Mouse (Mus musculus) adipocyte (in vitro differentiated cells): Measurements from ENCODE around the gene Ptpn9.

Source experiments
- DNase-seq: peaks from one replicate; pipeline ENCODE4 v3.0.0-alpha.2; 2016; ENCODE audit warnings: low spot score

Ptpn9 gene

GRCm38 (mm10) chr9:57014766-57015165, 20.0 kb downstream of the Ptpn9 start:
- DNase-seq, result peak; percentile 67

- peak; percentile 25 for DNase-seq
These were observed 22.9 kb downstream of the Ptpn9 start for GRCm38 (mm10) chr9:57017631-57018030.

GRCm38 (mm10) chr9:57031756-57032155, 37.0 kb downstream of the Ptpn9 start:
- no peak for DNase-seq

DNA sequence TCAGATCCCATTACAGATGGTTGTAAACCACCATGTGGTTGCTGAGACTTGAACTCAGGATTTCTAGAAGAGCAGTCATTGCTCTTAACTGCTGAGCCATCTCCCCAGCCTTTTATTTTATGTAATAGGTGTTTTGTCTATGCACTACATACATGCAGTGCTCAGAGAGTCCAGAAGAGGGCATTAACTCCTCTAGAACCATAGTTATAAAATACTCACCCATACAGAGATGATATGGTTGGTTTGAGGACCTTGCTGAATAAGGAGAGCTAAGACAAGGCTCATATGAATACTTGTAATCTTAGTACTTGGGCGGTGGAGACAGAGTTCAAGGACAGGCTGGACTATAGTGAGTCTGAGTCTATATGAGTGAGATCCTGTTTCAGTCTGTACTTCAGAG, 61.5 kb downstream of the Ptpn9 start:
- peak; percentile 69 for DNase-seq

DNA sequence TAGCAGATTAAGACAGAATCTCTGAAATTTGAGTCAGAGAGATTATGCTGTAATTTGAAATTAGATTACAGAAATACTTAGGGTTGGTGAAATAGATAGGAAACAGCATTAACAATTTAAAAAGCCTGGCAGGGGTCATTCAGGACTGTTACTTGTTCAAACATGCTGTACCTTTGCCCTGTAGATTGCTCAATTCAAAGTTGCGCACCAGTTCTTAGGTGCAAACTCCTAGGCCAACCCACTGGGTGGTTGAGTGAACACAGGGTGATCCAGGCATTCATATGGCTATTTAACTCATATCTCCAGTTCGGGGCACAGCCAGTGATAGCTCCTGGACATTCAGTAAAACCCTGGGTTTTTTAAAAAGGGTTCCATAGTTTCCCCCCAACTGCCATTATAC, 69.4 kb downstream of the Ptpn9 start:
- no peak for DNase-seq

DNA sequence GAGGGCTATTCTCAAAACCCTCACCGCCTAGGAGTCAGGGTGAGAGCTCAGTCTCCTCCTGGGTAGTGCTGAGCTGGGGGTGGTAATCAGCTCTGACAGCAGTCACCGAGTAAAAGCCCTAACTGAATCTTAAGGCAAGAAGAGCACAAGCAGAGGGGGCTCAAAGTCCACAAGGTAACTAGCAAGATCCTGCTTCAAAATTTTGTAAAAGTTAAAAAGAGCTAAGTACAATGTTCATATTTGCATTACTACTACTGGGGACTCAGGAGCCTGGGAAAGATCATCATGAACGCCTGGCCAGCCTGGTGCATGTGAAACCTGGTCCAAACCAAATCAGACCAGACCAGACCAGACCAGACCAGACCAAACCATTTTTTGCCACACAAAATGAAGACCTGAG, 73.5 kb downstream of the Ptpn9 start:
- no peak for DNase-seq

DNA sequence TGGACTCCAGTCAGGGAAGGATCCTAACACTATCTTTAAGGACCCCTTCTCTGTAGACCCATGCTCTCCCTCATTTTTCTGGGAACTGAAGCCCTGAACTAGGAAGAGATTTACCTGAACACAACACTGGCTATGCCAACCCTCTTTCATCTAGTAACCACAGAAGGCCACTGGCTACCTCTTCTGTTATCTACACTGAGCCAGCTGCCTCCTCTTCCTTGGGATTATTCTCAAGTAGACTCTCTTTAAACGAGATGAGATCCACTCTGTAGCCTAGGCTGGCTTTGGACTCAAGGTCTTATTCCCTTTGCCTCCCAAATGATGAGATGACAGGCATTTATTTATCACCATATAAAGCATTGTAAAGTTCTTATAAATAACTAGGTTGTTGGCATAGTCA, 75.5 kb downstream of the Ptpn9 start:
- DNase-seq, result no peak

DNA sequence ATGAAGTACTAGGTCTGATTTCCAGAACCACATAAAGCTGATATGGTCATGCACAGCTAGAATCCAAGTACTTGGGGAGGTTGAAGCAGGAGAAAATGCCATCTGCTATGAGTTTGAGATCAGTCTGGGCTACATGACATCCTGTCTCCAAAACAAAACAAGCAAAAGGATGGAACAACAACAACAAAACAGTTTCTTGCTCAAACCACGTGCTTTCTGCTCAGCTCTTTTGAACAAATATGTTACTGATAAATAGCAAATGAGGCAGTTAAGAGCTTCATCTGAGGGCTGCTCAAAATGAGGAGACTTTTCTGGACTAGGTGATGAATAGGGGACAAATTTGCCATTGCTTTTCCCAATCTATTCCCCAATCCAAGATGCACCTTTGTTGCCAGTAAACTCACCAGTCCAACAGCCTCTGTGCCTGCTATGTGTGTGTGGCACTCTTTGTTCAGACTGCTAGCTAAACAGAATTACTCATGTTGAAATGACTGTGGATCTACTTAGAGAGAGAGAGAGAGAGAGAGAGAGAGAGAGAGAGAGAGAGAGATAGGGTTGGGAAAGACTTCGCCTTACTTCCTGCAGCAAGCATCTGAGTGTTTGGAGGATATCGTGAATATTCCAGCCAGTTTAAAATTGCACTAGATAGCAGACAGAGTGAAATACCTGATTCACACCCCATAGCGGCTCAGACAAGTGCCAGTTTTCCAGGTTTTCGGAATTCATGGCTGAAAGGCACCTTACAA, 76.2 kb downstream of the Ptpn9 start:
- DNase-seq, result no peak

DNA sequence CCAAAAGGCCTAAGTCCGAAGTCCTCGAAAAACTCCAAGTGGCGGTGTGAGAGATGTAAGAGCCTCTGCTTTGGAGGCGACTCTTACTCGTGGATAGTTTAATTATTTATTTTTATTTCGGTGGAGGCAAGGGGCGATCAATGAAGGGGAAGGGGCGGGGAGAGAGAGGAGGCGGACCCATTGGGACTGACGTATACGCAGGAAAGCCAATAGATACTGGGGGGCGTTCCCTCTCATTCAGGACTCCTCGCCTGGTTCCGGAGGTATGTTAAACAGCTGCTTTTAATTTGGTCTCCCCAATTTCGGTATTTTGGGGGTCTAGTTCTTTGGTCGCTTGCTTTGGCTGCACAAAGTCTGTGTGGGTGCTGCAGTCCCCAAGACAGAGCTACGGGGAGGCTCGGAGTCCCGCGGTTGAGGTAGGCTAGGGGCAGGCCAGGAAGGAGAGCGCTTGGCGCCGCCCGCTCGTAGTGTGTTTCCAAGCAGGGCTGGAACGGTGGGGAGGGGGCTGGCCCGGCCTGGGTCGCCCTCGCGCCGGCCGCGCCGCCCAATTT, 77.2 kb downstream of the Ptpn9 start, which contains the start of gene Sin3a:
Gene Sin3a, plus strand, starts transcription at position 240 of the 551 bp plus-strand sequence.
- DNase-seq, result peak; percentile 85

- no peak for DNase-seq
These were observed 77.8 kb downstream of the Ptpn9 start for GRCm38 (mm10) chr9:57072526-57072988.

DNA sequence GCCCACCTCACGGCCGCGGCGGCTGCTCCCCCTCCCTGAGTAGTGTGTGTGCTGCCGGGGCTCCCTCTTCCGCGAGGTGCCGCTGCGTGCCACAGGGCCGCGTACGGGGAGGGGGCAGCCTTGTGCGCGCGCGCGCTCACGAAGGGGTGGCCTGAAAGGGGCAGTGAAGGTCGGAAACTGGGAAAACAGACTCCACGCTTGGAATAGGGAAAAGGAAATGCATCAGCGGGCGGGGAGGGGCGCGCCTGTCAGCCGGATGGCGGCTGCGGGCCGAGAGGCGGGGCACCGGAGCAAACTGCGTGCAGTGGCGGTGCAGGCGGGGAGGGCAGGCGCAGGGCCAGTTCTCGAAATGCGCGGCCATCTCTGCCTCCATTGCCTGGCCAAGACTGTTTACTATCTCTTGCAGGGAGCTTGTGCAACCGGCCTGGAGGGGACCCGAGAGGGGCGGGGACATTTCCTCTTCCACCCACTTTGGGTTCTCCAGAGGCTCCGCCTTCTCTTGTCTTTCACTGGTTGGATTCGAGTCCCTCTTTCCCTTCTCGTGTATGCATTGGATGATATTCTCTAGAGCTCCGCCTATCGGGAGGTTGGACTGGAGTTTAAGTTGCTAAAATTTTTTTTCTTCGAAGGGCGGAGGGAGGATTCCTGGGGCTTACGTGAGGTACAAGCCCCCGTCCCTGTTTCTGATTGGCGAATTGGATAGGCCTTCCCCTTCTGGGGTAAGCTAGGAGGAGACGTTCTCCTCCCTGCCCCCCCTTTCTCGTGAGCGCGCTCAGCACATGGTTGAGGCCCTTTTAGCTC, 78.5 kb downstream of the Ptpn9 start:
- peak; percentile 100 for DNase-seq

GRCm38 (mm10) chr9:57073790-57074094, 79.0 kb downstream of the Ptpn9 start:
- no peak for DNase-seq

GRCm38 (mm10) chr9:57074171-57074821, 79.6 kb downstream of the Ptpn9 start:
- DNase-seq, result peak; percentile 57

DNA sequence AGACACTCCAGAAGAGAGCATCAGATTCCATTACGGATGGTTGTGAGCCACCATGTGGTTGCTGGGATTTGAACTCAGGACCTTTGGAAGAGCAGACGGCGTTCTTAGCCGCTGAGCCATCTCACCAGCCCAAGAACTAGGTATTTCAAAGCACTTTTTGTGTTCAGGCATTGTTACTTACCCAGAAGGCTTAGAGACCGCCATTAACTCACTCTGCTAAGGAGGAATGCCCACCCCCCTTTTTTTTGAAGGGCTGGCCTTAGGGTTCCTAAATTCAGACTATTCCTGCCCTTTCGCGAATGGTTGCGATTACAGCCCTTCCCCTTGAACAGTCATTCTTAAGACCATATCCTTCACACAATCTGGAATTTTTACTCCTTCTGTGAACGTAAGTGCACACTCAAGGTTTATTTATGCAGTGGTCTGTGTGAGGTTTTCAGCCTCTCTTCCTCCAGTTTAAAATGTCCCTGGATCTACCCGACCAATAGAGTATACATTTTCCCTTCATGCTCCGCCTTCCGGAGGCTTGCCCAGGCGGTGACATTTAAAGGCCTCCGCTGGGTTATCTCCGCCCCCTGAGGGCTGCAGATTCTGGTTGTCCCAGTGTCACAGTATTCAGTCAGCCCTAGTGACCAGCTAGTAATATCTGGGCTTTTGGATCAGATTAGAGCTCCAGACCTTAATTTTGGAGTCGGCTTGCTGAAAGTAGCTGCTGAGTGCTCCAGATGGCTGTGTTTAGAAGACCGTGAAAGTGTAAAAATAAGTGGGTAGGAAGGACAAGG, 80.3 kb downstream of the Ptpn9 start:
- DNase-seq, result peak; percentile 90

DNA sequence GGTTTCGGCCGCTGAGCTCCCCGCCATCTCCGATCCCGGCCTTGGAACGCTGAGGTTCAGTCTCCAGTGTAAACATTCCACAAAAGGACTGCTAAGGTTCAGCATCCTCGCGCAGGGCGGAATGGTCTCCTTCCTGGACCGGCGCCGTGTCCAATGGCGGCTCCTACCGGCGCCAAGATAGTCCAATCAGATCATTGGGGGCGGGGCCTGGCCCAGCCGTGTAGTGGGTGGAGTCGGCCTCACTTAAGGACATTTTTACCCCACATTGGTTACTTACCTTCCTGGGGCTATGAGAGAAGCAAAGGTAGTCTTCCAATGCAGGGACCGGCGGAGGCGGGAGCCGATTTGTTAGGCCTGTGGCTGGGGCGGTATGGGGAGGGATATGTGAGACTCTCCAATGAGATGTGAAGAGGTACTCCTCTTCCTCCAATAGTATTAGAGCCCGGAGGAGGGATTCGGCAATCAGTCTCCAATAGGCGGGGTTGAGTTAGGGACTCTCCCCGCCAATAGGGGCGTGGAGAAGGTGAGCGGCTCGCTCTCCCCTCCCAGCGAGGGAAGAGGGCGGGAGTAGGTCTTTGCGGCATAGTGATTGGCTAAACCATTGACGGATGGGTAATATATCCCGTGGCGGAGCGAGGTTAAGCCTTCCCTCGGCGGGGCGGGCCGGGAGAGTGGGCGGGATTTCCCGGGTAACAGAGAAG, 81.1 kb downstream of the Ptpn9 start:
- DNase-seq, result peak; percentile 99

GRCm38 (mm10) chr9:57076701-57077660, 82.3 kb downstream of the Ptpn9 start:
- DNase-seq, result peak; percentile 86

GRCm38 (mm10) chr9:57082236-57082635, 87.5 kb downstream of the Ptpn9 start:
- DNase-seq, result no peak
